Mouse (Mus musculus): ENCODE data around the gene Taf1c. TPM values are rescaled to one million over a fixed set of nuclear protein-coding genes. Genes with fewer than 3 reads are reported as not detected.

Gene Taf1c
- total RNA-seq, 1 experiment from 2014 or later, result 7.1 TPM

GRCm38 (mm10) chr8:119580441-119581161 lies 24.4 kb downstream of the Taf1c start:
- no peak for ATAC-seq (ENCODE audit: extremely low read depth, insufficient number of reproducible peaks, low FRiP score, poor library complexity, severe bottlenecking)

- ATAC-seq (ENCODE audit: extremely low read depth, insufficient number of reproducible peaks, low FRiP score, poor library complexity, severe bottlenecking), result no peak
Observed at GRCm38 (mm10) chr8:119579096-119579495, 25.9 kb downstream of the Taf1c start.

GRCm38 (mm10) chr8:119575366-119575726 lies 29.7 kb downstream of the Taf1c start:
- no peak for ATAC-seq (ENCODE audit: extremely low read depth, insufficient number of reproducible peaks, low FRiP score, poor library complexity, severe bottlenecking)

- peak; percentile 50 for ATAC-seq (ENCODE audit: extremely low read depth, insufficient number of reproducible peaks, low FRiP score, poor library complexity, severe bottlenecking)
Observed at GRCm38 (mm10) chr8:119574437-119575365, 30.3 kb downstream of the Taf1c start, which contains the start of the genes Hsdl1 and Dnaaf1. Hsdl1 (minus strand) TSS chr8:119575183. Dnaaf1 (plus strand) TSS chr8:119575235.

- ATAC-seq (ENCODE audit: extremely low read depth, insufficient number of reproducible peaks, low FRiP score, poor library complexity, severe bottlenecking), result no peak
Observed at GRCm38 (mm10) chr8:119572411-119572810, 32.6 kb downstream of the Taf1c start.

GRCm38 (mm10) chr8:119571135-119571534 lies 33.9 kb downstream of the Taf1c start:
- no peak for ATAC-seq (ENCODE audit: extremely low read depth, insufficient number of reproducible peaks, low FRiP score, poor library complexity, severe bottlenecking)

- ATAC-seq (ENCODE audit: extremely low read depth, insufficient number of reproducible peaks, low FRiP score, poor library complexity, severe bottlenecking), result no peak
Observed at GRCm38 (mm10) chr8:119569881-119570280, 35.1 kb downstream of the Taf1c start.

- ATAC-seq (ENCODE audit: extremely low read depth, insufficient number of reproducible peaks, low FRiP score, poor library complexity, severe bottlenecking), result no peak
Observed at GRCm38 (mm10) chr8:119568951-119569350, 36.1 kb downstream of the Taf1c start.

GRCm38 (mm10) chr8:119568251-119568650 lies 36.8 kb downstream of the Taf1c start:
- no peak for ATAC-seq (ENCODE audit: extremely low read depth, insufficient number of reproducible peaks, low FRiP score, poor library complexity, severe bottlenecking)

- ATAC-seq (ENCODE audit: extremely low read depth, insufficient number of reproducible peaks, low FRiP score, poor library complexity, severe bottlenecking), result no peak
Observed at GRCm38 (mm10) chr8:119566367-119566766, 38.7 kb downstream of the Taf1c start.

GRCm38 (mm10) chr8:119563849-119564251 lies 41.2 kb downstream of the Taf1c start:
- peak; percentile 60 for ATAC-seq (ENCODE audit: extremely low read depth, insufficient number of reproducible peaks, low FRiP score, poor library complexity, severe bottlenecking)

GRCm38 (mm10) chr8:119559402-119559720 lies 45.7 kb downstream of the Taf1c start:
- no peak for ATAC-seq (ENCODE audit: extremely low read depth, insufficient number of reproducible peaks, low FRiP score, poor library complexity, severe bottlenecking)

GRCm38 (mm10) chr8:119558603-119559401 lies 46.2 kb downstream of the Taf1c start, which contains the start of gene Mbtps1:
Mbtps1 (minus strand) TSS chr8:119558735.
- ATAC-seq (ENCODE audit: extremely low read depth, insufficient number of reproducible peaks, low FRiP score, poor library complexity, severe bottlenecking), result peak; percentile 93

- peak; percentile 43; the same call in 1 of the 2 replicates for ATAC-seq (ENCODE audit: extremely low read depth, insufficient number of reproducible peaks, low FRiP score, poor library complexity, severe bottlenecking)
Observed at GRCm38 (mm10) chr8:119557821-119558602, 47.0 kb downstream of the Taf1c start.

GRCm38 (mm10) chr8:119557132-119557531 lies 47.9 kb downstream of the Taf1c start:
- ATAC-seq (ENCODE audit: extremely low read depth, insufficient number of reproducible peaks, low FRiP score, poor library complexity, severe bottlenecking), result no peak

GRCm38 (mm10) chr8:119555861-119556260 lies 49.2 kb downstream of the Taf1c start:
- ATAC-seq (ENCODE audit: extremely low read depth, insufficient number of reproducible peaks, low FRiP score, poor library complexity, severe bottlenecking), result no peak

- ATAC-seq (ENCODE audit: extremely low read depth, insufficient number of reproducible peaks, low FRiP score, poor library complexity, severe bottlenecking), result no peak
Observed at GRCm38 (mm10) chr8:119552967-119553366, 52.1 kb downstream of the Taf1c start.

GRCm38 (mm10) chr8:119548560-119549113 lies 56.4 kb downstream of the Taf1c start:
- no peak for ATAC-seq (ENCODE audit: extremely low read depth, insufficient number of reproducible peaks, low FRiP score, poor library complexity, severe bottlenecking)

All from neutrophil, adult 5-6 weeks (primary cell).